Mouse (Mus musculus) Patski (cell line): ENCODE results near the gene Zswim3. TPM values are rescaled to one million over a fixed set of nuclear protein-coding genes. Genes with fewer than 3 reads are reported as not detected.
"Not testable (repeated sequence)": the region's sequence is repeated elsewhere in the genome, so short reads cannot be mapped to it uniquely, and the experiment has no call there.

Experiments
- ATAC-seq: fragments of 100-300 bp; one replicate; pipeline ENCODE4 v1.8.0; 2021
- CTCF ChIA-PET: fragments of 350-600 bp; sonication (Branson Sonifier 250); formaldehyde crosslinking; loops from one replicate; lab custom pipeline; 2022; ENCODE audit warnings: inconsistent platforms; lab: Charles Lee
- POLR2A ChIA-PET: fragments of 350-600 bp; sonication (Branson Sonifier 250); formaldehyde crosslinking; loops from one replicate; lab custom pipeline; 2022; ENCODE audit warnings: antibody characterized with exemption, inconsistent platforms; lab: Charles Lee
- DNase-seq: peaks from one replicate; pipeline ENCODE4 v3.0.0-alpha.2; 2011; ENCODE audit warnings: low read depth, low spot score
- H3K27me3 ChIP-seq: fragments of 371-371 bp; one replicate; pipeline ENCODE4 v1.5.1; 2021
- CTCF ChIP-seq: fragments of 100-300 bp; IDR thresholded peaks from one replicate; pipeline ENCODE4 v1.5.1; 2021
- in situ Hi-C: fragments of 300-500 bp; cut with MboI; formaldehyde crosslinking; loops from 3 replicates; pipeline ENCODE4 v1.11.1; 2018; ENCODE audit warnings: low pct_unique_long_range_greater_than_20kb, mixed read lengths
- polyA plus RNA-seq: library from polyadenylated mRNA; unstranded; gene quantifications from one replicate; pipeline ENCODE4 v1.2.3, GENCODE M21; 2021

Zswim3 gene
- polyA plus RNA-seq, 1 experiment from 2014 or later, result 6.8 TPM

DNA sequence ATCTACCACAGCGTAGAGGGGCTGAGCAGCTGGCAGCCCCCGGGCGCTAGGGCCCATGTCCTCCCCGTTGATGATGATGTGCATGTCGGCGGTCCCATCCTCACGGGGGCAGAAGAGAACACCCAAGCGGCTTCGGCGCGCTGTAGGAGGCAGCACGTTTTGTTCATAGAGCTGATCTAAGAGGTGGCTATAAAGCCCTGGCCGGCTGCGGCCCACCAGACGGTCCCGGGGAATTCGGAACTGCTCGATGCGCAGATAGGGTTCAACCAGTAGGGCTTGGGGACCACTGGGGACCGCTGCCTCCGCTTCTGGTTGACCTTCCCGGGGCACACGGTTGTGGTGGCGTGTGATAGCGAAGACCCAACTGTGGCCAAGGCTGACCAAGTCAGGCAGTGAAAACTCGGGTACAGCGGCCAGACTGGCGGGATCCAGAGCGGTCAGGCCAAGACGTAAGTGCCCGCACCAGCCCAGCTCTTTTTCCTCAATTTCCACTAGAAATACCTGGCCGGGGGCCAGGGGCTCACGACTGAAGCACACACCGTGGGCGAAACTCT, 27.9 kb downstream of the Zswim3 start, which contains the start of gene Ctsa:
Ctsa (plus strand) TSS at position 126 of the 554 bp plus-strand sequence.
- ChIA-PET CTCF (interaction anchor here (1.3 to 2.5 kb wide), 5 partner anchors 11 to 35 kb away, joined by 3 to 7 read pairs (median 4); partner anchors contain the start of genes Acot8, Pltp and Zswim1), POLR2A (interaction anchor here (0.7 to 1.9 kb wide), 5 partner anchors 9 to 78 kb away, joined by 3 to 5 read pairs (median 3); partner anchors contain the start of genes Acot8 and Zswim1)
- DNase-seq (no peak), ATAC-seq (peak; percentile 24)
- no peak for TF ChIP-seq CTCF
- in situ Hi-C loops, result no loop called here
- no peaks in the 10 kb centered on the region for H3K27me3 ChIP-seq

DNA sequence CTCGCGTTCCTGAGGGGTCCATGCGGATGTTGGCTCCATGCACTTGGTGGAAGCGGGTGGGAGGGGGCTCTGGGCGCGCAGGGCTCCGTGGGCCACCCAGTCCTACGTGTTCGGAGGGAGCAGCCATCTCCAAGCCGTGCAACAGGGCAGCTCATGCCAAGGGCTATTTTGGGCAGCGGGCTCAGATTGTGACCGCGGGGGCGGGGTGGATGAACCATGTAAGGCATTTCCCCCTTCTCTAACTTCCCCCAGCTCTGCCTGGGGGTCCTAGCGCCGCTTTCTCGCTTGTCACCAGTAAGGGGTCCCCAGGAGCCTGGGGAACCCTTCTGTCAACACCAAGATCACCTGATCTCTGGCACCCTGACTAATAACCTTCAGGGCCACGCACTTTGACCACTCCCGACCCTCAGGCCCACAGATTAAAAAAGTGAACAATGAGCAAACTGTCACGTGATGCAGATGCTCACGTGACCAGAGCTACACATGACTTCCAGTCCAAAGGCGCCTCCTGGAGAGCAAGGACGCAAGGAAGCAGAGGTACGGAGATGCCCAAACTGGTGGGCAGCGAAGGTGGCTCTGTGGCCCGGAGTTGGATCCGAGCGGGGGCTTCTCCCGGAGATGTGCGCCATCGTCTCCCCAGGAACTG, 28.5 kb downstream of the Zswim3 start, which contains the start of gene Neurl2:
Neurl2 (minus strand) TSS at position 143 of the 646 bp plus-strand sequence.
- CTCF ChIA-PET, result interaction anchor here (1.3 to 2.5 kb wide), 7 partner anchors 11 to 44 kb away, joined by 3 to 10 read pairs (median 4); partner anchors contain the start of genes Acot8, Pltp and Zswim1
- ATAC-seq (peak; percentile 13), DNase-seq (peak; percentile 89)
- no peaks in the 10 kb centered on the region for H3K27me3 ChIP-seq
- POLR2A ChIA-PET, result interaction anchor here (0.7 to 1.9 kb wide), 5 partner anchors 9 to 77 kb away, joined by 3 to 5 read pairs (median 3); partner anchors contain the start of genes Acot8 and Zswim1
- in situ Hi-C loops, result no loop called here
- TF ChIP-seq CTCF, result no peak

GRCm38 (mm10) chr2:164834531-164834930, 29.6 kb downstream of the Zswim3 start:
- no peak for TF ChIP-seq CTCF
- DNase-seq (no peak), ATAC-seq (peak; percentile 23)
- ChIA-PET POLR2A (interaction anchor here (0.9 to 1.9 kb wide), 4 partner anchors 33 to 76 kb away, joined by 3 to 5 read pairs (median 4); partner anchors contain the start of gene Pcif1), CTCF (interaction anchor here (0.7 to 2.5 kb wide), 5 partner anchors 12 to 43 kb away, joined by 3 to 10 read pairs (median 6); partner anchors contain the start of genes Pltp and Zswim1)
- in situ Hi-C loops, result no loop called here
- H3K27me3 ChIP-seq, result no peaks in the 10 kb centered on the region

DNA sequence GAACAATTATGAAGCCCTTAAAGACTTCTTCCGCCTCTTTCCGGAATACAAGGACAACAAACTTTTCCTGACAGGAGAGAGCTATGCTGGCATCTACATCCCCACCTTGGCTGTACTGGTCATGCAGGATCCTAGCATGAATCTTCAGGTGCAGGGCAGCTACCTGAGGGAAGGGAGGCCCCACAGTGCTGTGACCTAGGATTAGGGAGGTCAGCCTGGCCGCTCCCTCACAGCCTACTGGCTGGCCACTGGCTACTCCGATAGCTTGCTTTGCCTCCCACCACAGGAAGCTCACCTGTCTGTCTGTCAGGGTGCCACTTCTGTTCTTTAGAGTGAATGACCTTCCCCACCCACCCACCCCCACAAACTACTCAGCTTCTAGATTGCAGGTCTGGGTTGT, 30.3 kb downstream of the Zswim3 start:
- ChIA-PET POLR2A (interaction anchor here (0.9 to 2.1 kb wide), 4 partner anchors 33 to 65 kb away, joined by 3 to 11 read pairs (median 4); partner anchors contain the start of gene Pcif1), CTCF (interaction anchor here (0.9 to 2.5 kb wide), 4 partner anchors 10 to 42 kb away, joined by 4 to 10 read pairs (median 6); partner anchors contain the start of gene Zswim1)
- ATAC-seq, result no peak
- no peak for TF ChIP-seq CTCF
- no peaks in the 10 kb centered on the region for H3K27me3 ChIP-seq
- in situ Hi-C loops, result no loop called here
- DNase-seq, result no peak

DNA sequence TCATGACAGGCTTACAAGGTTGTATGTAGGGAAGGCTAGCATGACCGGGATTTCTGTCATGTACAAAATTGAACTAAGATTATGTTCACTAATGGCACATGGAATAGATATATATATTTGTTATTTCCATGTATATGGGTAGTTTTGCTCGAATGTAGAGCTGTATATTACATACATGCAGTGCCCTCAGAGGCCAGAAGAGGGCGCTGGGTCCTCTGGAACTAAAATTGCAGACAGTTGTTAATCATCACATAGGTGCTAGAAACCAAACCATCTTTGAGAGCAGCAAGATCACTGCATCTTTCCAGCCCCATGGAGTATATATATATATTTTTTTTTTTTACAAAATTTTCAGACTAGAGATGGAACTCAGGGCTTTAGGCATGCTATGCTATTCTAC, 40.9 kb downstream of the Zswim3 start:
- CTCF ChIA-PET, result interaction anchor here (1.7 to 1.8 kb wide), 2 partner anchors 32 to 35 kb away, joined by 3 to 7 read pairs; no protein-coding TSS in a partner anchor
- TF ChIP-seq CTCF, result no peak
- POLR2A ChIA-PET, result no interaction called here
- ATAC-seq, result no peak
- no peaks in the 10 kb centered on the region for H3K27me3 ChIP-seq
- no peak for DNase-seq
- in situ Hi-C loops, result no loop called here

DNA sequence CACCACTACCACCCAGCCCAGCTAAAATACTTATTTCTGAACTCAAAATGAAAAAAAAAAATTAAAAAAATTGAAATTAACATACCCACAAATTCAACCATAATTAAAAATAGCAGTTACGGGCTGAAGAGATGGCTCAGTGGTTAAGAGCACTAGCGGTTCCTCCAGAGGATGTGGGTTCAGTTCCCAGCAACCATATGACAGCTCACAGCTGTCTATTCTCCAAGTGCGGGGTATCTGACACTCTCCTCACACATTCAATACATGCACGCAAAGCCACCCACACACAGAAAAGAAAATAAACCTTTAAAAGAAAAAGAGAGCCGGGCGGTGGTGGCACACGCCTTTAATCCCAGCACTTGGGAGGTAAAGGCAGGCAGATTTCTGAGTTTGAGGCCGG, 45.2 kb downstream of the Zswim3 start:
- no peaks in the 10 kb centered on the region for H3K27me3 ChIP-seq
- in situ Hi-C loops, result no loop called here
- ATAC-seq (no peak), DNase-seq (no peak)
- POLR2A ChIA-PET, result no interaction called here
- no peak for TF ChIP-seq CTCF
- CTCF ChIA-PET, result interaction anchor here (1.1 to 1.8 kb wide), 2 partner anchors 15 to 17 kb away, joined by 3 to 6 read pairs; no protein-coding TSS in a partner anchor

DNA sequence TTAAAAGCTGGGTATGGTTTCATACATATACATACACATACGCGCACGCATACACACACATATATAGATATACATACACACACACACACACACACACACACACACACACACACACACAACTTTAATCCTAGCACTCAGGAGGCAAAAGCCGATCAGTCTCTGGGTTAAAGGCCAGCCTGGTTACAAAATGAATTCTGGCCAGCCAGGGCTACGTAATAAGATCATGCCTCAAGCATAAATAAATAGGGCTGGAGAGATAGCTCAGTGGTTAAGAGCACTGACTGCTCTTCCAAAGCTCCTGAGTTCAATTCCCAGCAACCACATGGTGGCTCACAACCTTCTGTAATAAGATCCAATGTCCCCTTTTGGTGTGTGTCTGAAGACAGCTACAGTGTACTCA, 50.7 kb downstream of the Zswim3 start:
- in situ Hi-C loops, DNase-seq, ATAC-seq, H3K27me3 ChIP-seq: not testable (repeated sequence)
- ChIA-PET POLR2A (interaction anchor here (1.0 kb wide), 1 partner anchor 11 kb away, joined by 4 read pairs; no protein-coding TSS in a partner anchor), CTCF (interaction anchor here (0.8 kb wide), 2 partner anchors 15 to 23 kb away, joined by 3 read pairs; partner anchors contain the start of genes Ctsa and Neurl2)

- in situ Hi-C loops, result no loop called here
- ChIA-PET POLR2A (interaction anchor here (1.0 kb wide), 1 partner anchor 10 kb away, joined by 4 read pairs; no protein-coding TSS in a partner anchor), CTCF (interaction anchor here (0.8 to 1.8 kb wide), 3 partner anchors 14 to 24 kb away, joined by 3 to 4 read pairs (median 3); partner anchors contain the start of genes Ctsa and Neurl2)
- DNase-seq (no peak), ATAC-seq (peak; percentile 32)
- no peaks in the 10 kb centered on the region for H3K27me3 ChIP-seq
- TF ChIP-seq CTCF, result no peak
These were observed 51.6 kb downstream of the Zswim3 start for GRCm38 (mm10) chr2:164856309-164857100.

DNA sequence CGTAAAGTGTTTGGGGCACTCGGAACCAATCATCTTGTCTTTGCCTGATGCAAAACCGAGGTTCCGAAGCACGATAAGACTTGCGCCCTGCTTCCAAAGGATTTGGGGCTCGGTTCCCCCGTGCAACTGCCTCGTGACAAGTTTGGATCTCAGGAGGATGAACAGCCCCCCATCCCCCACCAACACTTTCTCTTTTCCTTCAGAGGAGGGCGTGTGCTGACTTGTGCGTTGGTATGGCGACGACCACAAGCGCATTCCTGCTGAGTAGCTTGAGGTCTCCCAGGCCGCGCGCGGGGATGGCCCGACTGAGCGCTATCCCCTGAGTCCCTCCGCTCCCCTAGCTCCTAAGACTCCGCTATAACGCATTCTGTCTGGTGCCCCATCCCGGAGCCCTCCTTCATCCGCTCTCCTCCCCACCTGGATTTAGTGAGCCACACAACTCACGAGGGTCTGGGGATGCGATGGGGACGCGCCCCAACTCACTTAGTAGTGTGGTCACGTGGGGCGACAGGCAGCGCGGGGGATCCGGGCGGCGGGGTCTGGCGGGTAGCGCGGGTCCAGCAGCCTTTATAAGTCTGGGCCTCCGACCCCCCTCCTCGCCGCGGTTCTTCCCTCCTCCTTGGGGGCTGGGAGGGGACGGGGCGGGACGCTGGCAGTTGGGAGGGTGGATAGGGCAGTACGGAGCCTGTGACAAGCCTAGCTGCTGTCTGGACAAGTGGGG, 52.4 kb downstream of the Zswim3 start, which contains the start of gene Pltp:
Pltp (minus strand) TSS at position 611 of the 721 bp plus-strand sequence.
- H3K27me3 ChIP-seq, result no peaks in the 10 kb centered on the region
- ATAC-seq (peak; percentile 58), DNase-seq (no peak)
- TF ChIP-seq CTCF, result no peak
- ChIA-PET CTCF (interaction anchor here (1.8 kb wide), 1 partner anchor 23 kb away, joined by 4 read pairs; the partner anchor contains the start of gene Neurl2), POLR2A (no interaction called here)
- in situ Hi-C loops, result no loop called here
